Mouse (Mus musculus) right cerebral cortex, adult 2 months (tissue): ENCODE data around the gene Ptpn7.

Experiments used
- DNase-seq, 2 experiments: peaks; one replicate each; pipeline ENCODE4 v3.0.0; 2021 to 2022; ENCODE audit warnings: low spot score in 2 of 2

Gene Ptpn7

DNA sequence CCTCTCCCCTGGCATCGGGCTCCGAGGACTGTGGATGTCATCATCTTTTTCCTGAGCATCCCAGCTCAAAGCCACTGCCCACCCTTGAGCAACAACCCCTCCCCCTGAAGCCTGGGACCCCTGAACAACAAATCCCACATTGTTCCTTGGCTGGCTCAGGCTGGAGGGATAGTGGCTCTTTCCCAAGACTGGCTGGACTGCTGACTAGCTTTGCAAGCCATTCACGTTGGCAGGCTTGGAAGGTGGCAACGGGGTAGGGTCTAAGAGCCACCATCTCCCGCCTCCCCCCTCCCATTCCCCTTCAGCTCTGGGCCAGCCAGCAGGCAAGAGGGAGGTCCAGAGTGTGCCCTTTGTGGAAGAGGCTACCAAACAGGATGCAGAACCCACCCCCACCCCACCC lies 26.1 kb downstream of the Ptpn7 start:
- DNase-seq, result peak in 1 of 2 experiments; percentile 36

DNA sequence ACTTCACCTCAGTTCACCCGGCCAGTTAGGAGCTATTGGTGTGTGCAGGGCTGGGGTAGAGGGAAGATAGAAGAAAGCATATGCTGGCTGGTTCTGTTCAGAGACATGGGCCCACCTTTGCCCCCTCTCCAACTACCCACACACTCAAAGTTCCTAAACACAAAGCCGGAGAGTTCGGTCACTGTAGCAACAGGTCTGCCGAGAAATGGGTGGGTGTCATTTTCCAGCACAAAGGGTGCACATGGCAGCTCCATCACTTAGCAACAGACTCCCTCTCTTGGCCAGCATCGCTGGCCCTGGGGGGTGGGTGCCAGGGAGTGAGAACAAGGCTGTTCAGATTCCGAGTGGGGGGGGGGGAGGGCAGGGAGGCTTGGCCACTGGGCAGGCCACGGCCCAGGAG lies 26.6 kb downstream of the Ptpn7 start:
- no peak for DNase-seq

DNA sequence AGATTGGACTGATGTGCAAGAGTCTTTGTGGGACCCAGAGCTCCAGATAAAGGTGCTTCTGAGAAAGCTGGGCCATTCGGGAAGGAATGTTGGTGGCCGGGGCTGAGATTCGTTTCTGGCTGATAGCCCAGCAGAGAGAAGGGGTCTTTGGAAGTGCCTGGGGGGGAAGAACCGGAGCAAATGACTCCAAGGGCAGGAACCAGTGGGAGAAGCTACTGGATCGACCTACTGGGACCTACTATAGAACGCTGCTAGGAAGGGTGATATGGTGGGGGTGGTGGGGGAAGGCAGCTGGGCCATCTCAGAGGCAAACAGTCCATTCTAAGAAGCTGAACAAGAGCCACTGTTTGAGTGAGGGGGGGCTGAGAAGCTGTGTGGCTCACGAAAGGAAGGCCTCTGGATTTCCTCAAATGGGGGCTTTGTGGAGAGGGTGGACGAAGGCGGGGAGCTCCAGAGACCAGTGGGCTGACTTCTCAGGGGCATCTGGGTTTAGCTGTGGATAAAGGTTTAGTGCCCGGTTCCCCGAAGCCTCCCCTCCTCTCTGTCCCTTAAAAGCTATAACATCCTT lies 27.1 kb downstream of the Ptpn7 start:
- DNase-seq, result no peak

DNA sequence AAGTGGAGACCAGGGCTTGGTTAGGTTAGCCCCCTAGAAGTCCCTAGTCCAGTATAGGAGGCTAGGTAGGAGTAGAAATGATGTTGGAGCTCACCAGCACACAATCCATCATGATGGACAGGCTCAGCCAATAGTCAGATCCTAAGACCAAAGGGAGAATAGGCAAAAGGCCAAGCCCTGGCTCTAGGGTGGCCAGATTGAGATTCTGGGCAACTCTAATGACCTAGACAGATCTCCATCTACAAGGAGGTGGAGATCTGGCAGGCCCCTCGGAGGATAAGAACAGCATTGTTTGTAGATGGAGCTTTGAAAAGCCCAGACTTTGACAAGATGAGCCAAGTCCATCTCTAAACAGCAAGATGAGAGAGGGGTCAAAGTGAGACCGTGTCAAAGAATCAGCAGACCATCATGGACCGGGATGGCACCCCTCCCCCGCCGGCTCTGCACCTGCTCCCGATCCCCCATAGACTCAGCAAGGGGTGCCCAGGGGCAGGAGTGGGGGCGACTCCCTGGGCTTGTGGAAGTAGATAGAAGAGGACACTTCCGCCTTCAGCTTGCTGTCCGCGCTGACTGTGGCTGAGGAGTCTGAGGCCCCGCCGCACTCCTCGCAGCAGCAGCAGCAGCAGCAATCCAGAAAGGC lies 28.0 kb downstream of the Ptpn7 start:
- DNase-seq, result no peak

DNA sequence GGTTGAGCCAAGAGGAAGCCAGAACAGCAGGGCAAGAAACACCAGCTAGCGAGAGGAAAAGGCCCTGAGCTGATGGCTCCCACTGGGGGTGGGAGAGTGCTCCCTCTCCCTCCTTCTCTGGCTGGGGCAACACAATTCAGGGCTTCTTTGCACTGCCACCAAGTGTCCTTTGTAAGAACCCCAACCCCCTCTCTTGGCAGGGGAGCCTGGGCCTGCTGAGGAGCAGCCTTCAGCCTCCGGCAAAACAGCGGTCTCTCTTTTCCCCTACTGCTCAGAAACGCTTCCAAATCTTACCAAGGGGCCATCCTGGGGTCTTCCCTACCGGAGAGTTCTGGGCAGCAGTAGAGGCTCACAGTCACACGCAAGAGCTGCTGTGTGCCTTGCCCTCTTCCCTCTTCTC lies 30.2 kb downstream of the Ptpn7 start:
- DNase-seq, result no peak

DNA sequence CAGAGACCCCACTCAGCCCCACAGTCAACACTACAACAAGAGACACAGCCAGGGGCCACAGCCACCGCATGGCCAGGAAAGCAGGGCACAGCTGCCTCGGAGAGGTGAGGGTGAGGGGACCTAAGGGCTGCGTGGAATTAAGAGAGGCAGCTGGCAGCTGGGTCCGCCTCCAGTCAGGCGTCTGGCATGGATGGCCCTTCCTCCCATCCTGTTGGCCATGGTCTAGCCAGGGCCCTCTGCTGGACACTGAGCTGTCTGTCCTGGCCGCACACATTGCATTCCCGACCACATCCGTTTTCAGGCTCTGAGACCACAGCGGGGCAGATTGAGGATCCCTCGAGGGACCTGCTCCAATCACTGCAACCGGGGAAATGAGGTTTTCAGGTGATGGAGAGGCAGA lies 34.9 kb downstream of the Ptpn7 start, which contains the start of gene Gpr37l1:
Gpr37l1 (minus strand) TSS at position 247 of the 400 bp plus-strand sequence.
- no peak for DNase-seq

DNA sequence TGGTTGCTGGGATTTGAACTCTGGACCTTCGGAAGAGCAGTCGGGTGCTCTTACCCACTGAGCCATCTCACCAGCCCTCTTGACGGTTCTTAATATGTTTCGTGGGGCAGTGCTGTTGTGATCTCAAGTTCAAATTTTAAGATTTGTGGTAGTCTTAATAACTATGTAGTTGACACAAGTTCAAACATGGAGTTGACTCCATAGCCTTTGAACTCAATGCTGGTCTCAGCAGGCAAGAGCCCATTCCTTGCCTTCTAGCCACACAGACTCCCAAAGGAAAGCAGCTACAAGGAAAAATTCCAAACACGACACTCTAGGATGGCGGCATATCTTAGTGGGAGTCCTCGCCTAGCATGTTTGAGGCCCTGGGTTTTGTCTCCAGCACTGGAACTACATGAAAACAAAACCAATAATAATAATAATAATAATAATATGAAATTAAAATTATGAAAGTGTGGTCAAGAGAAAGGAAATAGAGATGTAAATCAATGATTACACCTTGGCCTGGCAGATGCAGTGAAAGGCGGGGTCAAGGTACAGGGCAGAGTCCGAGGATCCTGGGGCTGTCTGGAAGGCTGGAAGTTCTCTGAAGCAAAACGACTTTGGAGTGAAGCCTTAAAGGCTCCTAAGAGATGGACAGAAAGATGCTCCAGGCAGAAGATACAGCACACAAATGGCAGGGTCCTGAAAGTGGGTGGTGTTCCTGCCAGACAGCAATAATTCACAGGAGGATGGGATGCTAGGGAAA lies 36.1 kb downstream of the Ptpn7 start:
- DNase-seq, result no peak

DNA sequence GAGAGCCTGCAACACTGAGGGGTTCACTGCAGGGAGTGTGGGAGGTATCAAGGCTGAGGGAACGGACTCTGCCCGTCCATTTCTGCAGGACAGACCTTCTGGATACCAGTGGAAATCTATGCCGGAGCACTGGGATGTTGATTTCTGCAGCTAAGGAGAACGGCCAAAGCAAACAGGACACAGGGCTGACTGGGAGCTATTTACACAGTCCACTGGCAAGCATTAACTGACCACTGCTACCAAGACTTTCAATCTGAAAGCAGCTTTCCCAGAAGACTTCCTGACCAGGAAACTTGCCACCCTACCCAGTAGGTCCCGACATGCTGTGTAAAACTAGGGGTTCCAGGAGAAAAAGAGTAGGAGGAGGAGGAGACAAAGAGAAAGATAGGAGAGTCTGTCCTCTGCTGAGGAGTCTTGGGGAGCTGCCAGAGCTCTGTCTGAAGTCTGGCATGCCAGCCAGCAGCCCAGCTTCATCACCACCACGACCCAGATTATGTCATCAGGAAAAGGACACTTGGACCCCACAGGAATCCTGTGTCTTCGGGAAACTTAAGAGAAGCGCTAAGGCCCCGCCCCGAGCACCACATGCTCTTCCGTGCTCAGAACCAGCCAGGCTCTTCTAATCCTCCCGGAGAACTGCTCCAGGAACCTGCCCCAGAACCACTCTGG lies 37.2 kb downstream of the Ptpn7 start:
- no peak for DNase-seq

DNA sequence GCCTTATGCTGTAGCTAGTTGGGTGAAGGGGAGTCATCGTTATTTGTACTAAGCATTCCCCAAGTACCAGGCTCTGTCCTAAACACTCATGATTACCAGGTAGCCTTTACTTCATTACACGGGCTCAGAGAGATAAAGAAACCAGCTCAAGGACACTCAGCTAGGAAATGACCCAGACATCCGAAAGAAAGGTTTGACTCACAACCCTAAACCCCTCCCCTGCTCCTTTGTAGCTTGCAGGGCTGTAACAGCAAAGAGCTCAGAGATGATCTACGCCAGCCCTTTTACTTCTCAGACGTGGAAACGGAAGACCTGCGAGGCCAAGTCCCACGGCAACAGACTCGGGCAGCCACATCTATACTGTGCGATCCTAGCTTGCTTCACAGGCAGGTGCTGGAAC lies 37.8 kb downstream of the Ptpn7 start:
- DNase-seq, result no peak

DNA sequence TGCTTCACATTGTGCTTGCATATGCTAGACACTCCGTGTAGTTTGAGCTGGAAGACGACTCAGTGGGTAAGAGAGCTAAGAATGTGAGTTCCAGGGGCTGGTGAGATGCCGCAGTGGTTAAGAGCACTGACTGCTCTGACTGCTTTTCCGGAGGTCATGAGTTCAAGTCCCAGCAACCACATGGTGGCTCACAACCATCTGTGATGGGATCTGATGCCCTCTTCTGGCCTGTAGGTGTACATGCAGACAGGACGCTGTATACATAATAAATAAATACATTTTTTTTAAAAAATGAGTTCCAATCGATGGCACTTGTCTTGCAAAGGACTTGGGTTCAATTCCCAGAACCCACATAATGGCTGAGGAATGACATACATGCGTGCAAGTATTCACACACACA lies 38.7 kb downstream of the Ptpn7 start:
- no peak for DNase-seq

DNA sequence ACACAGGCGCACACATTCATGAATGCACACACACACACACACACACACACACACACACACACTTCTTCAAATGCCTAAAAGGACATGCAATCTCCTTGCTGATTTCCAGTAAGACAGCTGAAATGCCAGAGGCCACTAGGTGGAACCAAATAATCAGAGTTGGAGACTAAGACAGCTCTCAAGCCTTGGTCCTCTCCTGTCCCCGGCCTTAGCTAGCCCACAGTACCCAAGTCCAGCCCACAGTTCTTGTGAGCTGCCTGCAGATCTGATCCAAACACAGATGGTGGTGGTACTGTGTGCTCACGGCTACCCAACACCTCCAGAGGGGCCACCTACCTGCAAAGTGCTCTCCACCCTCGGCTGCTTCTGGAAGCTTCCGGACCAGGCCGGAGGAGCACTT lies 39.5 kb downstream of the Ptpn7 start:
- DNase-seq, result peak; percentile 82 to 85

DNA sequence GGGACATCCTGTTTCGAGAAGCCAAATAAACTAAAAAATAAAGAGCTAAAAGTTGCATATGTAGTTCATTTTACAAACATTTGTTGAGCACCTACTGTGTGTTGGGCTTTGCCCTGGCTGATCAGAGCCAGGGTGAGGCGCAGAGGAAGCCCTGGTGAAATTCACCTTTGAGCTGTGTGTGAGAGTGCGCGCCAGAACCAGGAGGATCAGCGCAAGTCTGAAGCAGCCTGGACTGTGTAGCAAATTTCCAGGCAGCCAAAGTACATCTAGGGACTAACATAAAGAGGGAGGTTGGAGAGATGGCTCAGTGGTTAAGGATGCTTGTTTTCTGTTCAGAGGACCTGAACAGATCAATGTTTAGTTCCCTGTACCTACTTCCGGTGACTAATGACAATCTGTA lies 40.8 kb downstream of the Ptpn7 start:
- DNase-seq, result no peak

DNA sequence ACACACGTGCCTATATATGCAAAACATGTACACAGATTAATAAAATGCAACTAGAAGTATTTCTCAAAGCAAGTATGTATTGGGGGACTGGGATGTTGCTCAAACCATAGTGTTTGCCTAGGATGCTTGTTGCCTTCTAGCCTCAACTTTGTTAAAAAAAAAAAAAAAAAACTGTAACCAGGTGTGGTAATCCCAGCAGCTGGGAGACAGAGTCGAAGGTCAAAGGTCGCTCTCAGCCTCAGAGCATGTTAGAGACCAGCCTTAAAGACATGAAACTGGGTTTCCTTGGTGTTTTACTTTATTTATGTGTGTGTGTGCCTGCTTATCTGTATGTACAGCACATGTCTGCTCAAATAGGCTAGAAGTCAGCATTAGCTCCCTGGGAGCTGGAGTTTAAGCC lies 42.7 kb downstream of the Ptpn7 start:
- DNase-seq, result no peak

DNA sequence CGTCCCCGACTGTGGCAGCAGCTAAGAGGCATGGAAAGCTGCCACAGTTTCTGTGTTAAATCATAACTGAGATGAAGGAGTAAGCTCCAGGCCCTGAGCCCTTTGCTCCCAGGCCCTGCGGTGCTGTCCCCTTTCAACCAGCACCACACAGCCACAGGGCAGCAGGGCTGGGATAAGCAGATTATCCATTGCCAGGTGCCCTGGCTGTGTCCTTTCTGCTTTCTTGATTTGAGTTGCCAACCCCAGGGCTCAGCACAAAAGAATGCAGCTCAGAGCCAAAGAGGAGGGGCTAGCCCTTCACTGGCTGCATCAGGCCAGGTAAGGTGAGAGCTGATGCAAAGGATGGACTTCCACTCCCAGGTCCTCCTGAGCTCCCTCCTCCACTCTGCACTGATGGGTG lies 45.2 kb downstream of the Ptpn7 start:
- no peak for DNase-seq

DNA sequence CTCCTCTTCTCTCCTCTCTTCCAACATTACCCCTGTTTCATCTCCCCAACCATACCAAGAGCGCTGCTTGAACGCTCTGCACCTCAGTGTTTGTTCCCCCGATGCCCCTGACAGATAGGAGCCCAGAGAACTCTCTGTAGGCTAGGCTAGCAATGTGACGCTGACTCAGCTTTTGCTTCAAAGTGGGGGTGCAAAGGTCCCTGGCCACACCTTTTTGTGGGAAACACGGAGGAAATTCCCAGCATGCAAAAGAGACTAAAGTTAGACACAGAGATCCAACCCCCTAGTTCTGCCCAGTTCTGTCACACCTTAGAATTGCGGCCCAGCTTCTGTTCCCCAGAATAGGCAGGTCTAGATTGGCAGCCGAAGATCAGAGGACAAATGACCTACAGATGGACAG lies 46.4 kb downstream of the Ptpn7 start:
- DNase-seq, result no peak

DNA sequence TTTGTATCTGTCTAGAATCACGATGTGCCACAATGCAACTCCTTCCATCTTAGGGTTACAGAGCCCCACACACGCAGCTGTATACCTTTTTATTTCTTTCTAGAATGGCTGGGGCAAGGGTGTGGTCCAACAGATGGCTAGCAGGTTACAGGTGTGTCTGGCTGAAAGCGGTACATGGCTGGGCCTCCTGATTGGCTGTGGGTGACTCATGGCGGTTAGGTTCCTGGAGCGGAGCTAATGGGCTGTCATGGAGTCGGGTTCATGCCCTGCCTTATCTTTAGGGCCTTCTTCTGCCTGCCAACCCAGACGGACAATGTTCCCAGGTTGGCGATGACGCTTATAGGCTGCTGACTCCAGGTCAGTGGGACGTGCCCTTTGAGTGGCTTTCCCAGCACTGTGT lies 48.3 kb downstream of the Ptpn7 start:
- no peak for DNase-seq

DNA sequence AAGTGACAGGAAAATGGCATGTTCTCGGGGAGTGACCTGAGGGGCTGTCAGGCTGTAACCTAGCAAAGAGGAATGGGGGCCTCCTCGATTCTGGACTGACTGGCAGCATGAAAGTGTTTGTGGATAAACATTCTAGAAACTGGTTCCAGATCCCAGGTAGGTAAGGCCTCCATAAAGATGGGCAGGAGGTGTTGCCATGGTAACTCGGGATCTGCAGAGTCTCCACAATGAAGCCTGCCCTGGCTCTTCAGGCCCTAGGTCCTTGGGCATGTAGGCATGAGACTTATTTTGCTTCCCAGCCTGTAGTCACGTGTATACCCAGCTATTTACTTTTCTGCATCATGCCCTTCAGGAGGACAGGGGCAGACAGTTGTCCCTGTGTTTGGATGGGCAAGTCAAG lies 48.8 kb downstream of the Ptpn7 start:
- no peak for DNase-seq

DNA sequence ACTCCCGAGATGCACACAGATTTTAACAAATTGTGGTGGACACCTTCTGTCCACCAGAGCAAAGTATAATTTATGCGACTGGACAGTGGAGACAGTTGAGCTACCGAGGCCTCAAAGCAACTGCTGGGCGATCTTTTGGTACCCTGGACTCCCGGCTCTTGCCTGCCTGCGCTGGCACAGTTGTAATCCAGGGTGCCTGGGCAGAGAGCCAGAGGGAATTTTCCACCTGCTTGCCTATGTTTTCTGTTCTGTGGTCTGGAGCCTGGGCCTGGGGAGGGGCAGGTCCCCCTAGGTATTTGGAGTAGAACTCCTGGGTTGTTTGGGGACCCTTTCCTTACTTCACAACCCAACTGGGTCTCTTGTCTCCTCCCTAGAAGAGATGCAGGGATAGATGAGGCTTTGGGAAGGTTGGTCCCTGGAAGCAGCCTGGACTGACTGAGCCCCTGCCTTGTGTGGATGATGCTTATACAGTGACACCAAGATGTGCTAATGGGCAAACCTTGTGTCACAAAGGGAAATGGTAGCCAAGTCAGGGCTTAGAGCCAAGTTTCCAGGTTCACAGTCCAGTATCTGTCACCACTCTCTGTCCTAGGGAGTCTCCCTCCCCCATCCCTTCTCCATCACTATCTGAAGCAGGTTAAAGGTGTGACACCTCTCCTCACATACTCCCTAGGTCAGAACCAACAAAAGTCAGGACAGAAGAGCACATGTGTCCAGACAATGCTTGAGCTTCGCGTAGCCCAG lies 49.6 kb downstream of the Ptpn7 start:
- DNase-seq, result no peak

DNA sequence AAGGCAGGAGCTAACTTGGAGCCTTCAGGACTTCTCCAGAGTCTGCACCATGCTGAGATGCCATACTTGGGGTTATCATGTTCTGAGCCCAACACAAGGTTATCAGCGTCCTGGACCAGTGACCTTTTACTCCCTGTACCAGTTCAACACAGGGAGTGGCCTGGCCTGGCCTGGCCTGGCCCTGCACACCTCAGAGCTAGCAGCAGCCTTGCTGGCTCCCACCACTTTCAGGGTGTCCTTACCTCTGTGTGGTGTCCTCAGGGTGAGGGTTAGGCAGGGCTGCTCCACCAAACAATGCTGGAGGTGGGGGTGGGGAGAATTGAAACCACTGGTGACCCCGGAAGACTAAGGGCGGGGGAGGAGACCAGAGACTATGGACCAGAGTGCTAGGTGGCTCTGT lies 50.5 kb downstream of the Ptpn7 start:
- no peak for DNase-seq

DNA sequence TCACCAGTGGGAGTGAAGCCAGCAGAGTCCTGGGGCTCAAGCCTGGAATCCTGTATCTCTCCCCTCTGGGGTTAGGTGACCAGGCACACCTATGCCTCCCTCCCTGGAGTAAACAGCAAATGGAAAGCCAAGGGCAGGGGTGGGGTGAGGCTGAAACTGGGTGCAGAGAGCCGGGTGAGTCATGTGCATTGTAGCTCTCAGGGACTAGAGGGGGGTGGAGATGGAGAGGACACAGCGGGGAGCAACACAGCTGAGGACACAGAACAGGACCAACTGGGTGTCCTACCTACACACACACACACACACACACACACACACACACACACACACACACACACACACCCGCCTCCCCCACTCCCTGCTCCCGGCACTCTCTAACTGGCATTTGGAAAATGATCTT lies 50.9 kb downstream of the Ptpn7 start:
- DNase-seq, result no peak

DNA sequence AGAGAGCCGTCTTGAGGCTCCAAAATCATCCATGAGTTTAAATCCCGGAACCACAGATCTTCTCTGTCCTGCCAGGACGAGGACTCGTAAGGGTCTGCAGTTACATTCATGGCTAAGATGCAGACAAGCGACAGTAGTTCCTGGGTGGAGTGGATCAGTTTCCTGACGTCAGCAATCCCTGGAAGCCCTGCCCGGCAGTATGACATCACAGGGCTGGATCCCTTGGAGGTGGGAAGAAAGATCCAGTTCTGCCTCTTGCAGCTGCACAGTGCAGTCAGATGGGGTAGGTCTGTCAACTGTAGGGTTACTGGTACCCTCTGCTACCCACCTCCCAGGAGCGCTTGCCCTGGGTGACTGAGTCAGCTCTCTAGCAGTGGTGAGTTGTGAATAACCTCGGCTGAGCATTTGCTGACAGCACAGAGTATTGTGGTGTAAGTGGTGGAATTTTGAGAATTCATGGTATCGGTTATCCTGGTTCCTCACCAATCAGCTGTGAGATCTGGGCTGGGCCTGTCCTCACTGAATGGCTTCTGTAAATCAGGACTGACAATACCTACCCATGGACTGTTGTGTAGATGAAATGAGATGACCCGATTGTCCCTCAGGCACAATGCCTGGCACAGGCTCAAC lies 51.6 kb downstream of the Ptpn7 start:
- DNase-seq, result no peak

DNA sequence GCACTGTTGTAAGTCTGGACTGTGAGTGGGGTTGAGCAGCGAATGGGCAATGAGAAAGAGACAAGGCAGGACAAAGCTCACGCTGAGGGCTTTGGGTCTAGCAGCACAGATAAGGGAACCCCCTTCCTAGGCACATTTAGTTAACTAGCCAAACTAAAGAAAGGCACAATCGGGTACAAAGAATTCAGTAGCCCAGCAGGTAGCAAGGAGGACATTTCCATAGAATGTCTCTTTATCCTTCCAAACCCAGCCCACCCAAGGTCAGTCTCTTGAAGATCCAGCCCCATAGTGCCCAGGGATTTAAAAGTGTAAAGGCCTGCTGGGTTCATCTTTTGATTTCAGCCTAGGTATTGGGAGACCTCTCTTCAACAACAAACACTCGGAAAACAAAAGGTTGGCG lies 53.4 kb downstream of the Ptpn7 start:
- DNase-seq, result no peak
